Mouse (Mus musculus) kidney, adult 8-10 months (tissue): Measurements from ENCODE around the gene Nmt1.

Source experiments
- DNase-seq, 2 experiments: peaks; one replicate each; pipeline ENCODE4 v3.0.0; 2022

The Nmt1 gene

DNA sequence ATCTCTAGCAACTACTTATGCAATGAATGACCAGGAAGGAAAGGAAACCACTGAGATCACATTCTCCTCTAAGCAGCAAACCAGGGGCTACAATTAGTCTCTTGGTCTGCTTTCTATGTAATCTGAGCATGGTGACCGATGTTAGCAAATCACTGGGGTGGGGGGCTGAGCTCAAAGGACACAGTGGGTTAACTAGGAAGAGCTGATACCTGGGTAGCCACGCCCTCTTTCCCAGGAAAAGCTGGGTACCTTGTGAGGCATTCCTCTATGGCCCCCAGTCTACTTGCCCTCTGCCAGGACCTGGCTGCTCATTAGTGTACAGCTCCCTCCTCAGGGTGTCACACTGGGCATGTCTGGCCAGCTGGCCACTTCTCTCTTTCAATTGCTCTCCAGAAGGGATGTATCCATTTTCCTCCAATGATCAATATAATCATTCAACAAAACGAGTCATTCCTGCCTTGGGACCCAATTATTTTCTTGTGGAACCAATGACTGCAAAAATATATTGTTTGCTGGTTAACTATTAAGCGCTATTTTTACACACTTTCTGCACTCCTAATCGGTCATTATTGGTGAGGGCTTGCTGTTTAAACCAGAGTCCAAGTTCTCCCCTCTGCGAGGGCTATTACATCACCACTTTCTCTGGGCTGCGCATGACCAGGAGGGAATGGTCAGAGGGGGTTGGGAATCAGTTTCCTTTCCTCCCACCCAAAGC, 21.5 kb upstream of the Nmt1 start:
- no peak for DNase-seq

DNA sequence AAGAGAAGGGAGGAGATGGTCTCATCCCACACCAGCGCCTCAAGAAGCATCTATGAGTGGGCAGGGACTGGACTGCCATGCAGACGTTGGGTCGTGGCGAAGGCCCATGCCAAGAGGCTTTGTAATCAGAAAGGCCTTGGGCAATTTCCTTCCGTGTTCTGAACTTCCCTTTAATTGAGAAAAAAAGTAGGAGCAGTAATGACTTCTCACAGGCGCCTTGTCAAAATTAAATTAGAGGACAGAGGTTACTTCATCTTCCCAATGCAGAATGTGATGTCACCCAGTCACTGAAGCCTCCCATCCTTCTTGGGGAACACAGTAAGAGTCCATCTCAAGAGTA, 21.0 kb upstream of the Nmt1 start:
- no peak for DNase-seq

DNA sequence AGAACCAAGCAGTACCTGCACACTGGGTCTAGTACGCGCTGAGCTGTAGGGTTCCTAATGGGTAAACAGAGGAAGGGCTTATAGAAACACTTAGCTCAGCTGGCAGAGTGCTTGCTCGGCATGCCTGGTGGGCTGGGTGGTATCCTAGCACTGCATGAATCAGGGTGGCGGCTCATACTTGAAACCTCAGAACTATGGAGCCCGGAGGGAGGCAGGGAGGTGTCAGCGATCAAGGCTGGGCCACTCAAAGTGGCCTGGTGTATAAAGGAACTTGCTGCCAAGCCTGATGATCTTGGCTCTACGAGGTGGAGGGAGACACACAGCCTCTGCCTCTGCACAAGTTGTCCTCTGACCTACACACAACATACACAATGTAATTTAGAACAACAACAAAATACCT, 19.4 kb upstream of the Nmt1 start:
- DNase-seq: no peak

DNA sequence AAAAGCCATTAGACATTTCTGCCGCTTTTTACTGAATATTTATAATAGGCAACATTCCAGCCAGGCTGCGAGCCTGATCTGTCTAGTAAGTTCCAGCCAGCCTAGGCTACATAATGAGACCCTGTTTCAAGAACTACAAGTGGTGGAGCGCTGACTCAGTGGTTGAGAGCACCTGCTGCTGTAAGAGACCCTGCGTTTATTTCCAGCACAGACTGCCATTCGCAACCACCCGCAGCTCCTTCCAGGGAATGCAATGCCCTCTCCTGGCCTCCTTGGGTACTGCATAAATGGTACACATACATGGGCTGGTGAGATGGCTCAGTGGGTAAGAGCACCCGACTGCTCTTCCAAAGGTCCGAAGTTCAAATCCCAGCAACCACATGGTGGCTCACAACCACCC, 18.8 kb upstream of the Nmt1 start:
- DNase-seq: peak in 1 of 2 experiments; percentile 21

DNA sequence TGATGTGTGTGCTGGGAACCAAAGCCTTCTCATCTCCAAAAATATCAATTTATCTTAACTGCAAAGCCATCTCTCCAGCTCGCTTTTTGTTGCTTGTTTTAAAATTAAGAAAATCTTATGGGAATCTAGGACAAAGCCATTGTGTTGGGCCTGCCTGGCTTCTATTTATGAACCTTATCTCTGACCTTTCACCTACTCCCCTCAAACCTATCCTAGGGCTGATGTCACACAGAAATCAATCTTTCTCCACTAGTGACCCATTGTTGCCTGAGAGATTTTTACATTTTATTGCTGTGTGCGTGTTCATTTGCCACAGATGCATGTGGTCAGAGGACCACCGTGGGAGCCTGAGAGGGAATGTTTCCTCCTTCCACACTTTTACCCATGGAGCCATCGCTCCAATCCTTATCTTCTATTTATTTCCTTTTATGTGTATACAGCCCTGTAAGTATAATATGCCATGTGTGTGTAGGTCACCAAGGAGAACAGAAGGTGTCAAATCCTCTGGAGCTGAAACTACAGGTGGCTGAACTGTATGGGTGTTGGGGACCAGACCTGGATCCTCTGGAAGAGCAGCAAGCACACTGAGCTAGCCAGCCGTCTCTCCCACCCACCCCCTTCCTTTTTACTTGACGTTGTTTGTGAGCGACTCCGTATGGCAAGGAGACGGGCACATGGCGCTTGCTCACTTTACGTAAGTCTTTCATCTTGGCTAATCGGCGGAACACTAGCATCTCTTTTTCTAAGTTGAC, 17.4 kb upstream of the Nmt1 start:
- no peak for DNase-seq

DNA sequence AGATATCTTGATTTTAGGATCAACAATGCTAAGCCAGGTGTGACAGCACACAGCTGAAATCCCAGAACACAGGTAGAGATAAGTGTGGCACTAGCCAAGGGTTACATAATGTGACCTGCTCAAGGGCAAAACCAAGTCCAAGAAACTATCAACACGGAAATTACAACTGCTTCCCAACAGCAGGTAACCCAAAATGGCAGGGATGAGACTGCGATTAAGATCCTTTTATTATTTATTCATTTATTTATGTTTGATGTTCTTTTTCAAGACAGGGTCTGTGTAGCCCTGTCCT, 16.8 kb upstream of the Nmt1 start:
- no peak for DNase-seq

DNA sequence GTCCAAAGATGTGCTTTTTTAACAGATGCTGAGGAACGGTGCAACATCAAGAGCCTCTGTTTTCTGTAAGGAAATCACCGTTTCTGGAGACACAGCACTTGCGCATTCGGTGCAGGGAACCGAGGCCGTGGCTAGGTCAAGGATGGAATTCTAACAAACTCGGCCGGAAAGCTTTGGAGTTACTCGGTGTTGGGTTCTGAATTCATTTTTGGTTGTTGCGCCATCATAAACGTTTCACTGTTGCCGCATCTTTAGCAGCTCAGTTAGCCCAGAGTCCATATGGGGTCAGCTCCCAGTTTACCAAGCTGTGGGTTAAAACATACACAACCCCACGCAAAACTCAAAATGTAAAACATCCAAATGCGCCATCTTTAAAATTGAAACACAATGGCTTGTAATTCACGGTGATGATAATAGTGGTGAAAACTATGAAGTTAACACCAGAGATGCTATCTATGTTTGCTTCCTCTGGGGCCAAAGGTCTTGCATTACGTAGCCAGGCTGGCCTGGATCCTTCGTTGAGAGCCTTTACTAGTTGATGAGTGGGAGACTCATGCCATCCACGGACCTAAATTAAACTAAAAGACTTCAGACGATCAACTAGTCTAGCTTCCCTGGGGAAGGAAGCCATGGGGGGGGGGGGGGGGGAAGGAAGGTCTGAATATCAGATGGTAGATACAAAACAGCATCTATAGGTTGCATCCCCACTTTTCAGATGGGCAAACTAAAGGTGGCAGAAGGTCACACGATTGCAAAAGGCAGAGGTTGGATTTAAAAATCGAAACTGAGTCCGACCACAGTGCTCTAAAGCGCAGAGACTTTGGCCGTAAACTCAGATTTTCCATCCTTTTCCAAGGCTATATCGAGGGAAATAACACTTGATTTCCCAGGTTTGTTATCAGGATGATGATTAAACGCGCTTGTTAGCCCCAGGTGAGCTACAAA, 11.8 kb upstream of the Nmt1 start:
- DNase-seq: no peak

DNA sequence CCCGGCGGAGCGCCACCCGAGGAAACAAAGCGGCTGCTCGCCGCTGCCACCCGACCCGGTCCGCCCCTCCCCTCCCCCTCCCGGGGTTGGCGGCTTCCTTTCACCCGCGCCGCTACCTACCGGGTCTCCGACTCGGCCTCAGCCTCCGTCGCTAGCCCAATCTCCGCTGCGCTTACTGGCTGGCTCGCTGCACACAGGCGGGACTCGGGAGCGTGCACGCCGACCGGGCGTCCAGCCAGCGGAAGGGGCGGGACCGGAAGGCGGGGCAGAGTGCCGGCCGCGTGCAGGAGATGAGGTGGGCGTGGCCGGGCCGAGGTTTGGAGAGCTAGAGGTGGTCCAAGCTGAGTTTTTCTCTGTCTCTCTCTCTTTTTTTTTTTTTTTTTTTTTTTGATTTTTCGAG, 11.1 kb upstream of the Nmt1 start:
- peak; percentile 97 for DNase-seq

DNA sequence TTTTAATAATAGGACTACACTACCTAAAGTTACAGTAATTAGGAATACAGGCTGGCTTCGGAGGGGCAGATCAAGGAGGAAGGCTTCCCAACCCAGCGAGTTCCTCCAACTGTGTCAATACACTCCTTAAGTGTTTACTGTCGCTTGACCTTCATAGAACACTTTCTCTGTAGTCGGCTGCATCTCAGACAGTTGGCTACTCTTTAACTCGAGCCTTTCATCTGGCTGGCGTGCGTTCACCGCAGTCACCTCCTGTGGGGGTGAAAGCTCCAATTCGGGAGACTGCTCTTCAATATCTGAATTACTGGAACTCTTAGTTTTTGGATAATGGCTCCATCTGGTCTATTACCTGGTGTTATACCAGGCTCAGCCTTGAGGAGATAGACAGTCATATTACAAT, 10.3 kb upstream of the Nmt1 start:
- DNase-seq: peak; percentile 45 to 55

DNA sequence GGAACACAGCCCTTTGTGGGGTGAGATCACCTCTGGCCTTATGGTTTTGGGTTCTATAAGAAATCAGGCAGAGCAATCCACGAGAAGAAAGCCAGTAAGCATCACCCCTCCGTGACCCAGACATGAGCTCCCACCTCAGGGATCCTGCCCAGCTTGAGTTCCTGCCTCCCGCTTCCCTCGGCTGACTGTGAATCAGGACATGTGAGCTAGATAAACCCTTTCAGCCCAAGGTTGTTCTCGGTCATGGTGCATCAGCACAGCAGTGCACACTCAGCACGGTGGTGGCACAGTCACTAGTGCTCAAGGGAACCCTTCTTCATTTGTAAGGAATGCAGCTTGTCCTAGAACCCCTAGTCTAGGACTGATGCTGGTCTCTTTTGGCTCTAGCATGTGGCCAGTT, 9.1 kb upstream of the Nmt1 start:
- DNase-seq: no peak

DNA sequence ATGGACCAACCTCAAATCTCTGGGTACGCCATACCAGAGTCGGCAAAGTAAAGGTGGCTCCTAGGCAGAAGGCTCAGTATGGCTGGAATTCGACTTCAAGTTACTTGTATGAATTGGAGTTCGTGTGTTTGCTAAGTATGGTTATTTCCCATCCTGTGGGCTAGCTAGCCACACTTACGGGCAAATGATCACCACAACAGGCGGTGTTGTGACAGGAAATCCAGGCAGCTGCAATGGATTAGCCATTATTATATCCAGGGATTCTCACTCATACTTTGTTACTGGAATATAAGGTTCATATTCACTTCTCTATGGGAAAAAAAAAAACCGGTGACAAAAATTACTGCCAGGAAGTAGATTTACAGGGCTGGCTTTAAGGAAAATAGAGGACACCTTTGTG, 8.7 kb upstream of the Nmt1 start:
- DNase-seq: no peak

DNA sequence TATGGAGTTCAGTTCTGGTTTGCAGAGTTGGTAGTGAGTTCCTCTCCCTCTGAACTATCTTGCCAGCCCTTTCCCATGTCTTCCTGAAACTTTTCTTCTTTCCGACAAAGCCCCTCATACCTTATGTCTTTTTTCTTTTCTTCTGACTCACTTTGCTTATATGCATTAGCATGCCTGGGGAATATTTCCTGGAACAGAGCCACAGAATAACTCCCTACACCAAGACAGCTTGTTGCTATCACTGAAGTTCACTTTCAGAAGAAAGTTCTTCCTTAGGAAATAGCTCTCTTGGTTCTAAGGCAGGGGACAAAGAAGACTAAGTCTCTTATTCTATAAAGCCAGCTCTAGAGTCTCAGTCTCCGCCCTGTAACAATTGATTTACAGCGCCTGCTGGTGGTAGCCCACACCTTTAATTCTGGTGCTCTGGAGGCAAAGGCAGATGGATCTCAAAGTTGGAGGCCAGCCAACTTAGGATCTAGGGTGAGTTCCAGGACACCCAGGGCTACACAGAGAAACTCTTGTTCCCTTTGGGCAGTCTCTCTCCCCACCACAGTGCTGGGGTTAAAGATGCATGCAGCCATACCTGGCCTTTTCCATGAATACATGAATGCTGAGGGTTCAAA, 7.2 kb upstream of the Nmt1 start:
- DNase-seq: no peak

DNA sequence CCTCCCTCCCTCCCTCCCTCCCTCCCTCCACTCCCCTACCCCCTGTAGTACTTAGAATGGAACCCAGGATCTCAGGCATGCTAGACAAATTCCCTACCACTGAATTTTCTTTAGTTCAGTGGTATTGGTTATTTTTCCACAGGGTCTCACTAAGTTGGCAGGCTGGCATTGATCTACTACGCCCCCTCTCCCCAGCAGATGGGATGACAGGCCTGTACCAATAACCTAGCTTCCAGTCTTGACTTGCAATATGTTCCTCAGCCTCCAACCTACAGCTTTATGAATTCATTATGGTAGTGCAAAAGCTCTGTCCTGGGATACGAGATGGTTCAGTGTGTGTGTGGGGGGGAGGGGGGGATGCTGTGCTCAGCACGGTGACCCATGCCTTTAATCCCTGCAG, 4.0 kb upstream of the Nmt1 start:
- no peak for DNase-seq

DNA sequence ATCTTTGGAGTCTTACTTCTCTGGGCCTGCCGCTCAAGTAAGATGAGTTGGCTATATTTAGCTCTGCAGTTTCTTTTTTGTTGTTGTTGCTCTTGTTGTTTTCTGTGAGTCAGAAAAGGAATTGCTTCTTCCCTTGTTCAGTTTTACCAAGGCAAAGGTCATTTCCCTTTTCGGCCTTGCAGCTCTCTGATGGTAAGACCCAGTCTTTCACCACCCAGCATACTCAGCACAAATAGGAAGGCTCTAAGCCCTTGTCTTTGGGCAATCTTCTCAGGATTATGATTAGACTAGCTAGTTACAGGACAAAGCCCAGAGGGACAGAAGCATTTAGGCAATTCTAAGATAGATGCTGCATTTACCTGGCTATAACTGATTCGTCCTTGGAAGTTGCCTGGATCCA, 1.1 kb upstream of the Nmt1 start:
- no peak for DNase-seq

DNA sequence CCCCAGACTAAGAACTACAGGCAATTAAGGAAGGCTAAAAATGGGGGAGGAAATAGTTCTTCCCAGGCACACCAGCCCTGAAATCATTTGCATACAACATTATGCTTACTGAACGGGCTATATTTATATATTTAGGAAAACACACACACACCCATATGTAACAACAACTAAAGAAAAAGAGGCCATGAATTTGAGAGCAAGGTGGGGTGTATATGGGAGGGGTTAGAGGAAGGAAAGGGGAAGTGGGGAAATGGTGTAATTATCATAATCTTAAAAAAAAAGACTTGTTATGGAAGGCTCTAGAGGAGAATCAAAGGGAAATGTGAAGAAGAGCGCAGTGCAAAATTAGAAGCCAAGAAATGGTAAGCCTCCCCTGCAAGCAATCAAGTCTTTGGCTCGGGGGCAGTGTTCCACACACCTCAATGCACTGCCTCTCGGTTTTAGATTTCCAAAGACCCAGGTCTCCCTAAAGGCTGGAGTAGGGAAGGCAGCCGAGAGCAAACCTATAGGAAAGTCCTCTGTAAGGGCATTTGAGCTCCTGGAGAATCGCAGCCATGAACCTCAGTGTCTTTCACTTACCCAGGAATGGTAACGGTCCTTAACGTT, 317 bp upstream of the Nmt1 start:
- DNase-seq: no peak

DNA sequence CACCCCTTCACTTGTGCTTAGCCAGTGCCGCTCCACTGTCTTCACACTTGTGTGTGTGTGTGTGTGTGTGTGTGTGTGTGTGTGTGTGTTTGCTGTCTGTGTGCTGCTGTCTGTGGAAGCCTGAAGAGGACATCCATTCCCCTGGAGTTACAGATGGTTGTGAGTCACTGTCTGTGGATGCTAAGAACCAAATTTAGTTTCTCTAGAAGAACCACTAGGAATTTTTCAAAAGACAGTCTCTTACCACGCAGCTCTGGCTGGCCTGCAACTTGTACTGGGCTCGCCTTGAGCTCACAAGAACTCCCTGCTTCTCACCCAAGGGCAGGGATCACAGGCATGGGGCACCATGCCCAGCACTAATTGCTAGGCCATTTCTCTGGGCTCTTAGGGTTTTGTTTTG, 5.0 kb downstream of the Nmt1 start:
- DNase-seq: no peak

DNA sequence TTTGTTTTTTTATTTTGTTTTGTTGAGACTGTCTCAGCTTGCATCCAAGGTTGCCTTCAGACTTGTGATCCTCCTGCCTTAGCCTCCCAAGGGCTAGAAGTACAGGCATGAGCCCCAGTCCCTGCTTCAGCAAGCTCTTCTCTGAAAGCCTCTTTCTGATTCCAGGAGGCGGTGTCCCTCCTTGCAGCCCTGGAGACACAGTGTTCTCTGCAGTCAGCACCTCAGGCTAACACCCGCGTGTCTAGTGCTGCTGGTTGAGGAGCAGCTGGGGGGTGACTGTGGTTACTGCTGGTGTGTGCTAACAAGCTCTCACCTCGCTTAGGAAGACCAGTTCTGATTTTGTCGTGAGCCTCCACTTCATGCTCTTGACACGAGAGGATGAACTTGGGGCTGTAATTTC, 7.0 kb downstream of the Nmt1 start:
- no peak for DNase-seq

DNA sequence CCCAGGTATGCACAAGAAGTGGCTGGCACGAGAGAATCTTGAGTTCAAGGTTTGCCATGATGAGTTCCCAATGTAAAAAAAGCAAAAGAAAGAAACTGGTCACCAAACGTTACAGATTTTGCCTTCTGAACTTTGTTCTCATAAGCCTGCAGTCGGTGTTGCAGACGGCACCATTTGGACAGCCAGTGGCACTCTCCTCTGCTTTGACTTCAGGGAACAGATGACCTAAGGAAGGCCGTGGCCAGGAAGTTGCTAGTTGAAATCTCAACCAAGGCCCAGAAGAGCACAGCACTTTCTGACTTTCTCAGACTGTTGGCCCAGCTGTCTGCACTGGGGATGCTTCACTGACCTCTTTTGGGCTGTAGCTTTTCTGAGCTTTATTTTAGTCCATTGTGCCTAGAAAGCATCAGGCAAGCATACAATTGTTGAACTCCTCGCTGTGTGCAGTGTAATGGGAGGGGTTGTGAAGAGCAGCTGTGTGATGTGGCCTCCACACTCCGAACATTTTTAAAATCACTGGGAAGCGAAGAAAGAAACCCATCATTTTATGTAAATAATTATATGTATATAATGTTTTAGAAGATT, 9.0 kb downstream of the Nmt1 start:
- DNase-seq: no peak

DNA sequence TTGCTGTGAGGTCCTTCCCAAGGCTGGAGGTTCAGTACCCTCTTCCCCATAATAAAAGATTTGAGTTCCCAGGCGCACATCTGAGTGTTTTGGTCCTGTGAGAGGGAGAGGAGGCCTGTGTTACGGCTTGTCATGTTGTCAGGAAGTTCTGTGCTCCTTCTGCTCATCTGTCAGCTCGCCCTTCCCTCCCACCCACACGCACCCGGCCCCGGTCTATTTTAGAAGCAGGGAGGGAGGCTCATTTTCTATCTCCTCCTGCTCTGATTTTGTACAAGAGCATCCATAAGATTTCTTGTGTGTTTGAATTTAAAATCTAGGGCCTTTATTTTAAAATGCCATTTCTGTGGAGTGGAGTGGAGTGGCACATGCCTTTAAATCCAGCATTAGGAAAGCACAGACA, 10.0 kb downstream of the Nmt1 start:
- DNase-seq: no peak

DNA sequence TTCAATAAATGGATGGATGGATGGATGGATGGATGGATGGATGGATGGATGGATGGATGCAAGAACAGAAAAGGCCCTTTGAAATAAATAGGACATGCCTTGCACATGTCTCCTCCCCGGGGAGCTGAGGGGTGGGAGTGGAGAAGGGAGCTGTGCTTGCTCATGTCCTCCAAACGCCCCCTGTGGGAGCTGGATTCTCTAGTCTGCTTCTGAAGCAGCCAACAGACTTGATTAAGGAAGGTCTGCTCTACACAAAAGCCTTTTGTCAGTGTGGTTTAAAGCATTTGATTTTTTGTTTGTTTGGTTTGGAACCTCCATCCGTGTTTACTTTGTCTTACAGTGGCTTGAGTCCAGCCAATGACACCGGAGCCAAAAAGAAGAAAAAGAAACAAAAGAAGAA, 14.8 kb downstream of the Nmt1 start:
- no peak for DNase-seq

DNA sequence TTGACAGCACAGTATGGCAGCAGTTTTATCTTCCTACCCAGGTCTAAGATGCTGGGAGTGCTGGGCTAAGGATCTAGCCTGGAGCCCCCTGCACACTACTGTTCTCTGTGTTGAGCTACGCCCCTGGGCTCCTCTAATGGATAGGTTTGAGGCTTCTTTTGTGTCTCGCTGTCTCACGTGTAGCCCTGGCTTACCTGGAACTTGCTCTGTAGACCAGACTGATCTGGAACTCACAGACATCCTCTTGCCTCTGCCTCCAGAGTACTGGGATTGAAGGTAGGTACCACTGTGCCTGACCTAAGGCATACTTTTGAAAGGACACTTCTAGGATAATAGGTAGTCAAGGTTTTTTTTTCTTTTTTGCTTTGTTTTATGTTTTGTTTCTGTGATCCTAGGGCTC, 16.0 kb downstream of the Nmt1 start:
- no peak for DNase-seq

DNA sequence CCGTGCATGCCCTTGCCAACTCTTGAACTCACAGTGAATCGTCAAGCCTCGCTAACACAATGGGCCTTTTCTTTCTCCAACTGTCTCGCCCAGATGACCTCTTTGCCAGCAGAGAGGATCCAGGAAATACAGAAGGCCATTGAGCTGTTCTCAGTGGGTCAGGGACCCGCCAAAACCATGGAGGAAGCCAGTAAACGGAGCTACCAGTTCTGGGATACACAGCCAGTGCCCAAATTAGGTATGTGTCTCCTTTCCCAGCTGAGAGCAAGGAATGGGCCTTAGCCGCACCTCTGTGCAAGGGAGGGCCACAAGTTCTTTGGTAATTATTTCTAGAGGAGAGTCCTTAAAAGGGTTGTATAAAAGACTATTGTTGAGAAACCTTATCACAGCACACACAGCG, 18.3 kb downstream of the Nmt1 start:
- no peak for DNase-seq

DNA sequence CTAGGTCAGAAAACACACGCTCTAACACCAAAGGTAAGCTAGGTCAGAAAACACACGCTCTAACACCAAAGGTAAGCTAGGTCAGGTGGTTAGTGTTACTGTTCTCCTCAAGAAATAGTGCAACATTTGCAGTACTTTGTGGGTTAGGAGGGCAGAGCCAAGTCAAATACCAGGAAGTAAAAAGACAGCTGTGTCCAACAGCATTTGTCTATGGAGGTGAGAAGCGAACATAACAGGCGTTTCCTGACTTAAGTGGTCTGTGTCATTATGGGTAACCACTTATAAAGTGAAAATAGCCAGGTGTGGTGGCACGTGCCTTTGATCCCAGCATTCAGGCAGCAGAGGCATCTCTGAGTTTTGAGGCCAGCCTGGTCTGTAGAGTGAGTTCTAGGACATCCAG, 21.6 kb downstream of the Nmt1 start:
- no peak for DNase-seq
